Mouse (Mus musculus) testis, adult 2 months (tissue): Measurements from ENCODE around the gene Zfp768.
A peak's percentile ranks its signal among the peaks of the same experiment; 100 is the strongest.

ENCODE experiments used
- CTCF ChIP-seq: fragments of 200-500 bp; IDR thresholded peaks from 2 replicates; pipeline ENCODE4 v1.5.1; 2012; ENCODE audit warnings: low read depth, mild to moderate bottlenecking, inconsistent platforms, low read length, moderate library complexity; ENCODE audit not compliant: control insufficient read depth, insufficient read depth, insufficient replicate concordance
- POLR2A ChIP-seq: fragments of 200-500 bp; IDR thresholded peaks from 2 replicates; pipeline ENCODE4 v1.6.1; 2012; ENCODE audit warnings: low read depth, mild to moderate bottlenecking, inconsistent platforms, low read length, moderate library complexity; ENCODE audit not compliant: control insufficient read depth

DNA sequence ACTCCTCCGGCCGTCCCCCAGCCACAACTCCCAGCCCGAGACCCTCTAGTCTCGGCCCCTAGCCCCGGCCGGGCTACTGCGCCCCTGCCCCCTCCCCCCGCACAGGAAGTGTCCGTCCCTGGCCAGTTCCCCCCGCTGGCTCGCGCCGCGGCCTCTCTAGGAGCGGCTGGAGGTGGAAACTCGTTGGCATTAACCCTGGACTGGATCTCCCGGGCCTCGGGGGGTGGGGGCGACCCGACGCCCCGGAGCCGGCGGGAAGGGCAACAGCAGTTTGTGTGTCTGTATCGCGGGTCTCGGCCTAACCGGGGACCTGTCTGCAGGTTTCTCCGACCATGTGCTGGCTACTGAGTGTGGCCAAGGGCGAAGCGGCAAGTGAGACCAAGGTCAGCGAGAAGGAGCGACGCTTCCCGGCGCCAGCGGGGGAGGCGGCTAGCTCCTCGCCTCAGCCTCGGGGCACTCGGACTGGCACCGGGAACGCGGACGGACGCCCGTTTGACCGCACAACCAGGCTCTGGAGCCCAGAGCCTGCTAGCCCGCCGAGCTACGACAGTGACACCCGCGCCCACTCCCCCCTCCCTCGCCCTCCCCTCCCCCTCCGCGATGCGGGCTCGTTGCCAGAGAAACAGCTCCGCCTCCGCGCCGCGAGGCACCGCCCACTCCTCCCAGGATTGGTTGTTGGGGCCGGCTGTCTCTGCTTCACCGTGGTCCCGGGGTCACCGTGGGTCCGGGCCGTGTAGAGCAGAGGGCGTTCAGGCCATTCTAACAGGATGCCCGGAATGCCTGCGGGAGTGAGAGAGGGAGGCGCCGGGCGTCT is at the start of gene Zfp768:
- no peak for TF ChIP-seq CTCF
- peak; percentile 69 for TF ChIP-seq POLR2A
